Mouse (Mus musculus): ENCODE measurements around the gene Hes1.

The Hes1 gene

GRCm38 (mm10) chr16:30063984-30064453, at the start of gene Hes1:
Gene Hes1, plus strand, starts transcription at chr16:30064384.
- DNase-seq (ENCODE audit: low spot score in 2 of 2) = peak; percentile 79 to 84

GRCm38 (mm10) chr16:30016064-30016463, 48.1 kb upstream of the Hes1 start:
- no peak for DNase-seq (ENCODE audit: low spot score in 2 of 2)

- DNase-seq (ENCODE audit: low spot score in 2 of 2) = no peak
These were observed 44.1 kb upstream of the Hes1 start for GRCm38 (mm10) chr16:30020124-30020523.

GRCm38 (mm10) chr16:30022352-30022751, 41.8 kb upstream of the Hes1 start:
- DNase-seq (ENCODE audit: low spot score in 2 of 2) = peak; percentile 13 to 51

GRCm38 (mm10) chr16:30022890-30023797, 41.0 kb upstream of the Hes1 start:
- no peak for DNase-seq (ENCODE audit: low spot score in 2 of 2)

GRCm38 (mm10) chr16:30024681-30025262, 39.4 kb upstream of the Hes1 start:
- DNase-seq (ENCODE audit: low spot score in 2 of 2) = peak; percentile 36 to 62

- DNase-seq (ENCODE audit: low spot score in 2 of 2) = no peak
These were observed 36.0 kb upstream of the Hes1 start for GRCm38 (mm10) chr16:30028184-30028583.

- peak in 1 of 2 experiments; percentile 19 for DNase-seq (ENCODE audit: low spot score in 2 of 2)
These were observed 34.8 kb upstream of the Hes1 start for GRCm38 (mm10) chr16:30029264-30030003.

GRCm38 (mm10) chr16:30032326-30032904, 31.8 kb upstream of the Hes1 start:
- no peak for DNase-seq (ENCODE audit: low spot score in 2 of 2)

GRCm38 (mm10) chr16:30033390-30033789, 30.8 kb upstream of the Hes1 start:
- no peak for DNase-seq (ENCODE audit: low spot score in 2 of 2)

- DNase-seq (ENCODE audit: low spot score in 2 of 2) = no peak
These were observed 30.2 kb upstream of the Hes1 start for GRCm38 (mm10) chr16:30034001-30034400.

- no peak for DNase-seq (ENCODE audit: low spot score in 2 of 2)
These were observed 29.7 kb upstream of the Hes1 start for GRCm38 (mm10) chr16:30034521-30034920.

- no peak for DNase-seq (ENCODE audit: low spot score in 2 of 2)
These were observed 29.2 kb upstream of the Hes1 start for GRCm38 (mm10) chr16:30034979-30035440.

- DNase-seq (ENCODE audit: low spot score in 2 of 2) = no peak
These were observed 28.1 kb upstream of the Hes1 start for GRCm38 (mm10) chr16:30036104-30036503.

GRCm38 (mm10) chr16:30038663-30039593, 25.3 kb upstream of the Hes1 start:
- no peak for DNase-seq (ENCODE audit: low spot score in 2 of 2)

- no peak for DNase-seq (ENCODE audit: low spot score in 2 of 2)
These were observed 24.3 kb upstream of the Hes1 start for GRCm38 (mm10) chr16:30039841-30040240.

GRCm38 (mm10) chr16:30042859-30043258, 21.3 kb upstream of the Hes1 start:
- peak in 1 of 2 experiments; percentile 23 for DNase-seq (ENCODE audit: low spot score in 2 of 2)

- DNase-seq (ENCODE audit: low spot score in 2 of 2) = no peak
These were observed 18.6 kb upstream of the Hes1 start for GRCm38 (mm10) chr16:30045615-30046014.

- no peak for DNase-seq (ENCODE audit: low spot score in 2 of 2)
These were observed 17.2 kb upstream of the Hes1 start for GRCm38 (mm10) chr16:30047010-30047409.

GRCm38 (mm10) chr16:30047421-30047831, 16.8 kb upstream of the Hes1 start:
- no peak for DNase-seq (ENCODE audit: low spot score in 2 of 2)

Measured in frontal cortex, postnatal 36 days (tissue).